Mouse (Mus musculus): ENCODE measurements around the gene Olfr1340. TPM values are rescaled to one million over a fixed set of nuclear protein-coding genes. Genes with fewer than 3 reads are reported as not detected.

Gene Olfr1340
- not detected in 2 replicates for polyA plus RNA-seq (2012; ENCODE audit: low replicate concordance)

GRCm38 (mm10) chr4:118719838-118720237 is at the start of gene Olfr1340:
Gene Olfr1340, plus strand, starts transcription at chr4:118720138.

GRCm38 (mm10) chr4:118692412-118692973 is 27.4 kb upstream of the Olfr1340 start, which contains the start of gene Olfr1342:
Gene Olfr1342, minus strand, starts transcription at chr4:118692756.

GRCm38 (mm10) chr4:118703223-118703622 is 16.7 kb upstream of the Olfr1340 start, which contains the start of gene Olfr1341:
Gene Olfr1341, plus strand, starts transcription at chr4:118703523.

GRCm38 (mm10) chr4:118731875-118732274 is 11.9 kb downstream of the Olfr1340 start, which contains the start of gene Olfr1339:
Gene Olfr1339, plus strand, starts transcription at chr4:118732175.

GRCm38 (mm10) chr4:118758637-118759036 is 38.7 kb downstream of the Olfr1340 start, which contains the start of gene Olfr1338:
Gene Olfr1338, minus strand, starts transcription at chr4:118758737.

Other genes starting within 250 kb of the Olfr1340 start
- gene Tie1, start 230.1 kb upstream of the Olfr1340 start, polyA plus RNA-seq (2012; ENCODE audit: low replicate concordance) = 2.2 and 6.8 TPM in 2 replicates
- gene 2610528J11Rik, start 193.1 kb upstream of the Olfr1340 start, polyA plus RNA-seq (2012; ENCODE audit: low replicate concordance) = not detected in 2 replicates
- gene Tmem125, start 176.1 kb upstream of the Olfr1340 start, polyA plus RNA-seq (2012; ENCODE audit: low replicate concordance) = not detected in 2 replicates
- gene Cfap57, start 99.4 kb upstream of the Olfr1340 start, polyA plus RNA-seq (2012; ENCODE audit: low replicate concordance) = not detected in 2 replicates
- gene Ebna1bp2, start 99.3 kb upstream of the Olfr1340 start, polyA plus RNA-seq (2012; ENCODE audit: low replicate concordance) = 4.3 and 10.8 TPM in 2 replicates
- not detected in 2 replicates for gene Olfr62, start 61.2 kb upstream of the Olfr1340 start, polyA plus RNA-seq (2012; ENCODE audit: low replicate concordance)
- gene Olfr1342, start 27.4 kb upstream of the Olfr1340 start, polyA plus RNA-seq (2012; ENCODE audit: low replicate concordance) = not detected in 2 replicates
- not detected in 2 replicates for gene Olfr1341, start 16.6 kb upstream of the Olfr1340 start, polyA plus RNA-seq (2012; ENCODE audit: low replicate concordance)
- not detected in 2 replicates for gene Olfr1339, start 12.0 kb downstream of the Olfr1340 start, polyA plus RNA-seq (2012; ENCODE audit: low replicate concordance)
- gene Olfr1338, start 38.6 kb downstream of the Olfr1340 start, polyA plus RNA-seq (2012; ENCODE audit: low replicate concordance) = not detected in 2 replicates
- not detected in 2 replicates for gene Olfr1337, start 62.4 kb downstream of the Olfr1340 start, polyA plus RNA-seq (2012; ENCODE audit: low replicate concordance)
- not detected in 2 replicates for gene Olfr1335, start 89.8 kb downstream of the Olfr1340 start, polyA plus RNA-seq (2012; ENCODE audit: low replicate concordance)
- gene Olfr1333, start 116.1 kb downstream of the Olfr1340 start, polyA plus RNA-seq (2012; ENCODE audit: low replicate concordance) = not detected in 2 replicates
- not detected in 2 replicates for gene Olfr1331, start 144.5 kb downstream of the Olfr1340 start, polyA plus RNA-seq (2012; ENCODE audit: low replicate concordance)
- gene Olfr1330, start 168.5 kb downstream of the Olfr1340 start, polyA plus RNA-seq (2012; ENCODE audit: low replicate concordance) = not detected in 2 replicates
- not detected in 2 replicates for gene Olfr1329, start 197.3 kb downstream of the Olfr1340 start, polyA plus RNA-seq (2012; ENCODE audit: low replicate concordance)
- gene Olfr1328, start 218.5 kb downstream of the Olfr1340 start, polyA plus RNA-seq (2012; ENCODE audit: low replicate concordance) = not detected in 2 replicates
- not detected in 2 replicates for gene Lao1, start 241.4 kb downstream of the Olfr1340 start, polyA plus RNA-seq (2012; ENCODE audit: low replicate concordance)

All from leukemia stem cell, adult 10-12 weeks (primary cell).